Mouse (Mus musculus): ENCODE data around the gene Sdhb.

Sdhb gene

DNA sequence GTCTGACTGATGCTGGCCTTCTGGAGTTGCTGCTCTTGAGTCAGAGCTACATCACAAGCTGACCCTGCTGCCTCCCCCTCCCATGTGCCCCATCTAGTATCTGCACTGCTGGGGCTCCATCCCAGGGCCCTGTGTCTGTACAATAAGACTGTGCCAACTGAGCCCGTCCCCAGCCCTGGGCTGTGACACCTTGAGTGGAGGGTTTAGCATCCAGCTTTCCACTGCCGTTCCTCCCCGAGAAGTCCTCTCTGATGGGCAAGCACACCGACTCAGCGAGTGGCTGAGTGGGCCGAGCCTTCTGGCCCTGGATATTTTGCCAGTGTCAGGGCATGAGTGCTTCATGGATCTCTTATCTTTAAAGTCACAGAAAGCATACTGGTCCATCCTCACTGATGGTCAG, 13.4 kb downstream of the Sdhb start:
- no peak for ATAC-seq (ENCODE audit: insufficient number of reproducible peaks, low FRiP score, low TSS enrichment)

DNA sequence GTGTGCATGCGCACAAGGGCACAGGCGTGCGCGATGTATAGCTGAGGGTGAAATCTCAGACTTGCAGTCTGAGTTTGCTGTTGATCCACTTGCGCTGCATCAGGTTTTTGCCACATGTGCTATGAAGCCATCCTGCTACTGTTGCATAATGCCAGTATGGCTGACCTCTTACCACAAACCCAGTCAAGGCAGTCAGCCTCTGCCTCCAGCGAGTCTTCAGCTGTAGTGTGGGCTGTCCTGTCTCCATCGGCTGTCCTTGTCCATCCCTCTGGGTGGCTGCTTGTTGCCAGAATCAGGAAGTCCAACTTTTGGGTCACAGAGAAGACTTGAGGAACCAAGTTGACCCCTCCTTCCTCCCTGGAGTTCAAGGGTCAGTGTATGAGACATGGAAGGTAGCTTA, 14.4 kb downstream of the Sdhb start:
- ATAC-seq (ENCODE audit: insufficient number of reproducible peaks, low FRiP score, low TSS enrichment): no peak

DNA sequence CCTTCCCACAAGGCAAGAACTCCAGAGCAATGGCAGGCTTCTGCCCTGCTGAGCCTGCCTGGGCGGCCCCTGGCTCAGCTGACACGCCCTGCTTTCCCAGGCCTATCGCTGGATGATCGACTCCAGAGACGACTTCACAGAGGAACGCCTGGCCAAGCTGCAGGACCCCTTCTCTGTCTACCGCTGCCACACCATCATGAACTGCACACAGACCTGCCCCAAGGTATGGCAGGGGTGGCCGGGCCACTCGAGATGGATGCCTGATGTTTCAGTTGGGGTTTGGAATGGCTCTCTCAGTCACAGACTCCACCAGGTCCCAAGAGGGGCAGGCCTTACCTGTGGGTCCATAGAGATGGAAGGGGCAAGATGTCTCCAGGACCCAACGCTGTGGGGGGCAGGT, 16.3 kb downstream of the Sdhb start:
- ATAC-seq (ENCODE audit: insufficient number of reproducible peaks, low FRiP score, low TSS enrichment): no peak

DNA sequence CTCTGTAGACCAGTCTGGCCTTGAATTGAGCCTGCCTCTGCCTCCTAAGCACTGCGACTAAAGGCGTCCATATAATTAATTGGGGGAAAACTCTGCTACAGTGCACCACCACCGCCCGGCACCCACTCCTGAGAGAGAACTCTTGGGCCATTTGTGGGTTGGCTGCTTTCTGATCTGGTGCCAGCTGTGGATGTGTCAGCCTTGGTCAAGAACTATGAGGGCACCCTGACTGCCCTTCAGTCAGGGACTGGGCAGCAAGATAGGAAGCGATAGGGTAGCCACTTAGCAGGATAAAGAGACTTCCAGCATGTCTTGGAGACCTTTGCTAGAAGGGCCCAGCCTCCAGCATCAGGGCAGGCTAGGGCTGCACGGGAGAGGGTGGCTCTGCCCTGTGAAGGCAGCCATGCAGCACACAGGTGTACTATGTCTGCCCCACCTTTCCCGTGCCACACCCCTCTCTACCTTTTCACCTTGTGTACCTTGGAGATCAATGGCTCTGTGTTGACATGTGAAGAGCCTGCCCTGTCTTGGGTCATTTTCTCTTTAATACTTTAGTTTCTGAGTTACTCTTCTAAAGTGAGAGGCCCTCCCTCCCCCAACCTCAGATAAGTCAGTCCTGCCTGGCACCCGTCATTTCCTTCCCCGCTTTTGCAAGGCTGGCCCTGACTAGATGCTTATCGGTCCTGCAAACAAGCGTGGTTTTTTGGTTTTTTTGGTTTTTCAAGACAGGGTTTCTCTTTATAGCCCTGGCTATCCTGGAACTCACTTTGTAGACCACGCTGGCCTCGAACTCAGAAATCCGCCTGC, 17.1 kb downstream of the Sdhb start:
- ATAC-seq (ENCODE audit: insufficient number of reproducible peaks, low FRiP score, low TSS enrichment): no peak

DNA sequence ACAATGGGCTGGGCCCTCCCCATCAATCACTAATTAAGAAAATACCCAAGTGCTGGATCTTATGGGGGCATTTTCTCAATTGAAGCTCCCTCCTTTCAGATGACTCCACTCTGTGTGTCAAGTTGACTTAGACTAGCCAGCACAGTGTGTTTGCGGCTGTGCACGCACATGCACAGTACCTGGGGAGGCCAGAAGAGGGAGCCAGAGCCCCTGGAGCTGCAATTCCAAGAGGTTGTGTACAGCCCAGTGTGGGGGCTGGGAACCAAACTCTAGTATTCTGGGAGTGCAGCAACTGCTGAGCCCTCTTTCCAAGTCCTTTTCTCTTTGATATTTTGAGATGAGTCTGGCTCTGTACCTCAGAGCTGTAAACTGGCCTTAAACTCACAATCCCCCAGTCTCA, 20.6 kb downstream of the Sdhb start:
- no peak for ATAC-seq (ENCODE audit: insufficient number of reproducible peaks, low FRiP score, low TSS enrichment)

DNA sequence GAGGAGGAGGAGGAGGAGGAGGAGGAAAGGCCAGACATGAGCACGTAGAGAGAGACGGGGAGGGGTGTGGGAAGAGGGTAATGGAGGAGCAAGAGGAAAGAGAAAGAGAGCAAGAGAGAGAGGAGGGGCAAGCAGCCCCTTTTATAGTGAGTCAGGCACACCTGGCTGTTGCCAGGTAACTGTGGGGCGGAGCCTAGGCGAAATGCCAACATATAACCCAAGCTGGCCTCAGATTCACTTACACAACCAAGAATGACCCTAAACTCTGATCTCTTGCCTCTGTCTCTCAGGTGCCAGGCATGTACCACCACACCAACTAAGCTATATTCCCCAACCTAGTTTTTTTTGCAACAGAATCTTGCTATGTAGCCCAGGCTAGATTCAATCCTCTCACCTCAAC, 21.8 kb downstream of the Sdhb start:
- ATAC-seq (ENCODE audit: insufficient number of reproducible peaks, low FRiP score, low TSS enrichment): no peak

DNA sequence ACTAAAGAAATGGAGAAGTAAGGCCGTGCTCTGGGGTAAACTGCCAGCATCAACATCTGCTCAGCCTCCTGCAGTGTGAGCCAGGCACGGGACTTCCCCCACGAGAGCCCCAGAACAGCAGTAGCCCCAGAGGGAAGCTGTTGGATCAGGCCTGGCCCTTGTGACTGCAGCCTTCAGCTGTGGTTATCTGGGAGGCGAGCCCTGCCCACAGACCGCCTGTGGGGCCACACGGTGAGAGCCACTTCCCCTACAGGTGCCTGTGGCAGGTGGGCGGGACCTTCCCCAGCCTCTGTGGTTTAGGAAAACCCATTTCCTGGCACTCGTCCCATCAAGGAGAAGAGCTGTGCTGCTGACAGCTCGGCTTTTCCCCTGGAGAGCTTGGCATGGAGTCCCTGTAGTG, 22.4 kb downstream of the Sdhb start:
- no peak for ATAC-seq (ENCODE audit: insufficient number of reproducible peaks, low FRiP score, low TSS enrichment)

DNA sequence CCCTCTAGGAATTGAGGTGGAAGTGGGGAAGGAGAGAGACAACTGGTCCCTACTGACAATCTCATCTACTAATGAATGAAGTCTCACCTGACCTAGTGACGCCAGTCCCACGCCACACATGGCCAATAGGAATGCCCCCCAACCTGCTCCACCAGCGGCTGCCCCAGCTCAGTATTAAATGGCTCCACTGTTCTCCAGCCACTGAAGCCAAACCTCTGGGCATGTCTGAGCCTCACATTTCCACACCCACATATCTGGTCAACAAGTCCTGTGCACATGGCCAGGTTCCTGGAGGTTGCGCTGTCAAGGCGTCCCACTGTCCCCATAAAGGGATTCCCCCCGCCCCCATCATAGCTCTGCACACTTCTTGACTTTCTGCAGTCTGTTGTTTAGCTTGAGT, 23.5 kb downstream of the Sdhb start:
- no peak for ATAC-seq (ENCODE audit: insufficient number of reproducible peaks, low FRiP score, low TSS enrichment)

DNA sequence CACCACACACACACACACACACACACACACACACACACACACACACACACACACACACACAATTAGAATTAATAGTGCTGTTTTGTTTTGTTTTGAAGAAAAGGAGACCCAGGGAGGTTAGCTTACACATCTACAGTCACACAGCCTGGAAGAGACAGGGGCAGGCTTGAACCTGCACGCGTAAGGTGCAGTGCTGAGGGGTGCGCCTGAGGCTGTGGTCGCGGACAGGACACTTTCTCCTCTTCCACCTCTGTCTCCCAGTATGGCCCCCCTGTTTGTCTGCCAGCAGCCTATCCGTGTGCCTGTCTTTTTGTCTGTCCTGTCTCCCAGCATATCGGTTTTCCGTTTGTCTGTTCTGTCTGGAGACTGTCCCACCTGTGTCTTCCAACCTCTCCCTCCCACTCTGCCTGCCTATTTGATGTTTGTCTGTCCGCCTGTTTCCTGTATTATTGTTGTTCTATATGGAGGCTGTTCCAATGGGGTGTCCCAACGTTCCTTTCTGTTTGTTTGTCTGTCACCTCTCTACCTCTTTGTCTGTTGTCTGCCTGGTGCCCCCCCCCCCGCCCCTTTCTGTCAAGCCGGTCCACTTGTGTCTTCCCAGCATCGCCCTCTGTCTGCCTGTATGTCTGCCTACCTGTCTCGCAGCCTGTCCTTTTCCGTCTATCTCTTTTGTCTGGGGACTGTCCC, 25.2 kb downstream of the Sdhb start:
- ATAC-seq (ENCODE audit: insufficient number of reproducible peaks, low FRiP score, low TSS enrichment): no peak

DNA sequence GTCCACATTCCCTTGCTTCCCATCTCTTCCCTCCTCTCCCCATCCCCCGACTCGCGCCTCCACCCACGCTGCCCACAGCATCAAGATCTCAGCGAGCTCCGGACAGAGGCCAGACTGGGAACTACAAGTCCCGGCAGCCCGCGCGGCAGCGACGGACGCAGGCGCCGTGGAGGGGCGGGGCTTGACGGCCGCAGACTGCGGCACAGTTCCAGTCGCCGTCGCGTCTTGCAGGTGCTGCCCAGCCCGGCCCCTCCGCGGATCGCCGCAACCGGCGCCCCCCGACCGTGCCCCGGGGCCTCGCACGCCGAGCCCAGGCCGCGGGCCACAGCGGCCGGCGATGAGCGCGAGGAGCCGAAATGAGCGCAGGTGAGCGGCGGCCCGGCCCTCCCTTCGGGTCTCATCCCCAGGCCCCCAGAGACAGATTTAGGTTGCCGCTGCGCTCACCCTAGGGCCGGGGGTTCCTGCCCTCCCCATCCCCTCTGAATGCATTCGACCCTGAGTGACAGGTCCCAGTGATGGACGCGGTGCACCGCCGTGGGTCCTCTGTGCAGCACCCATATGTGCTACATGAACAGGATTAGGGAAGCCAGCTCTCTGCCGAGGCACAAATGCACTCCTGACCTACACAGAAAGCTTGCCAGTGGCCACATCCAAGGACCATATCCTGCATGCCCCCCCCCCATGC, 25.9 kb downstream of the Sdhb start, which contains the start of gene Atp13a2:
Atp13a2 (plus strand) TSS at position 163 of the 685 bp plus-strand sequence.
- ATAC-seq (ENCODE audit: insufficient number of reproducible peaks, low FRiP score, low TSS enrichment): peak; percentile 88

DNA sequence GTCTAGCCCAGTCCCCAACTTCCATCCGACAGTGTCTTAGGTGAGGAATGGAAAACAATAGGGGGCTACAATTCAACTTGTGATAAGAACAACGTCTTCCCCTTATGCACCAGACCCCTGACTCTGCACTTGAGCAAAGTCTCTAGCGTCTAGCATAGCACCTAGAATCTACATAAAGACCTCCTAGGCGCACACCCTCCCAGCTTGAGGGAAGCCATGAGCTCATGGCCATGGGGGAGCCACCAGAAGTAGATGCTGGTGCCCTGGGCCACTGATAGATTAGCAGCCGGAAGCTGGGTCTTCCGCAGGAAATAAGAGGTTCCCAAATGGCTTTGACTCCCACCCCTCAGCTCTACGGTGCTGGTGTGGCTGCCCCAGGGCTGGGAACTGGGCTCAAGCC, 26.5 kb downstream of the Sdhb start:
- ATAC-seq (ENCODE audit: insufficient number of reproducible peaks, low FRiP score, low TSS enrichment): no peak

DNA sequence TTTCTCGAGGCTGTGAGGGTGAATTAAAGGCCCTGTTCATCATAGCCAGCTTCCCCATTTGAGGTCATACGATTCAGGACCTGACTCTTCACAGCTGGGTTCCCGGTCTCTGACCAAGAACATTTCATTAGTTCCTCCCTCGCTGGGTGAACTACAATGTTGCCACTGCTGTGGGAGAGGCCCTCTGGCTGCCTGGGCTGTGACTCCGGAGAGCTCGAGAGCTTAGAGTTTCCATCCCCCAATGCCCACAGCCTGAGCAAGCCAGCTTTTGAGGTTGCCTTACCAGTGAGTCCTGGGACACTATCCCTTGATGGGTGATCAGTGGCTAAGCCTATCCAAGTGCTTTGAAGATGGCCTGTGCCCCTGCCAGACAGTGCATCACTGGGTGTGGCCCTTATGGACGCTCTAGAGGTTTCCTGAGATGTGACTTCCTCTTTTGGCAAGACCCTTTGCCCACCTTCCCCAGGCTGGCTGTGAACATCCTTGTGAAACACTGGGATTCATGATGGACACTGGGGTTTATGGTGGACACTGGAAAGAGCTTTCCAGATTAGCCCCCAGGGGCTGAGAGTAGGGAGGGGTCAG, 27.8 kb downstream of the Sdhb start:
- ATAC-seq (ENCODE audit: insufficient number of reproducible peaks, low FRiP score, low TSS enrichment): no peak

DNA sequence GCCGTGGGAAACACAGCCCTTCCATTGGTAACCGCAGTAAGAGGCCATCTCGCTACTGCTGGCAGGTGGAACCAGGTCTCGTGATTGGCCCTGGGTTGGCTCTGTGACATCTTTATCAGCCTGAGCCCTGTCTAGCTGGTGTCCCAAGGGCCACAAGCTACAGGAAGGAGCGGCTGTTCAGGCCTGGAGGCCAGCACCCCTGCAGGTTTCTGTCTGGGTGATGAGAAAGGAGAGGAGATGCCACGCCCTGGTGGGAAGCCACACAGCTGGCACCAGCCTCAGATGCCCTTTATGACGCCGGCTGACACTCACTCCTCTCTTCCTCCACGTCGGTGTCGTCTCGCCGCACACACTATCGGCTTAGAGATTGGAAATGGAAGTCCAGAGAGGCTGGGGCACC, 28.4 kb downstream of the Sdhb start:
- no peak for ATAC-seq (ENCODE audit: insufficient number of reproducible peaks, low FRiP score, low TSS enrichment)

DNA sequence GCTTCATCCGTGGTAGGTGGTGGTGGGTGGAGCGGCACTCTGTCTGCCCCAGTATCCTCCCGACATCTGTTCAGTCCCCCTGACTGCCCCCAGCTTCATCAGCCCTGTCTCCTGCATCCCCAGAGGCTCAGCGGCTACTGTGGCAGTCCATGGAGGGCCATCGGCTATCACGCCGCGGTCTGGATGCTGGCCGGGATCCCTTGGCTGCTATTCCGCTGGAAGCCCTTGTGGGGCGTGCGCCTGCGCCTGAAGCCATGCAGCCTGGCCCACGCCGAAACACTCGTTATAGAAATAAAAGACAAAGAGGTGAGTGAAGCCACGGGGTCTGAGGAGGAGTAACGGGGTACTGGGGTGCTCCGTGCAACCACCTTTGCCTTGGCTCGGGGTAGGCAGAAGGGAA, 31.2 kb downstream of the Sdhb start:
- ATAC-seq (ENCODE audit: insufficient number of reproducible peaks, low FRiP score, low TSS enrichment): no peak

DNA sequence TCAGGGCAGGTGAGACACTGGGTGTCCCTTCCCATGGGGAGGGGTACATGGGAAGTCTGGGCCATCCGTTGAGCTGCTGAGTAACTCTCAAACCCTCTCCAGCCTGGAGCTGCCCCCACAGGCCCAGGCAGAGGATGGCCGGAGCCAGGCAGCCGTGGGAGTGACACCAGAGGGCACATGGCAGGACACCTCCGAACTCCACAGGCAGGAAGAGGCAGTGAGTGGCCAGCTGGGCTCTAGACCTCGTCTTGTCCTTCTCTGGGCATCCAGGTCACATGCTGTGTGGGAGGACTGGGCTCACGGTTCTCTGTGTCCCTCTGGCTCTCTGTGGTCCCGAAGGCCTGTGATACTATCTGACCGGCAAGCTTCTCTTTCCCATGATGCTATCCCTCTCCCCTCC, 32.8 kb downstream of the Sdhb start:
- ATAC-seq (ENCODE audit: insufficient number of reproducible peaks, low FRiP score, low TSS enrichment): no peak

DNA sequence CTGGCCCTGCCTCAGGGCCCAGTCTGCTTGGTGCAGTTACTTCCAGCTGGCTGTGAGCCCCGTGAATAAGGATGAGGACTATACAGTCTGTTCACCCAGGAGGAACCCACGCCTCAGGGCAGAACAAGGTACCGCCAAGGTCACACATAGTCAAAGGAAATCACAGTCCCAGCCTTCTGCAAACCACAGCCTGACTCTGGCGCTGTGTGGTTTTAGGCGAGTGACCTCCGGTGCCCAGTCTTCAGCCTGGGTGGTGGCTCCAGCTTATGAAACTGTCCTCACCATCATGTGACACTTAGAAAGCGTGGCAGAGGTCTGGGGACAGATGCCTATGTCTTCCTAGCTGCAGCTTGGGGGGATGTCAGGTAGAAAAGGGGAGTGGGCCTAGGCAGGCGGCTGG, 34.8 kb downstream of the Sdhb start:
- no peak for ATAC-seq (ENCODE audit: insufficient number of reproducible peaks, low FRiP score, low TSS enrichment)

DNA sequence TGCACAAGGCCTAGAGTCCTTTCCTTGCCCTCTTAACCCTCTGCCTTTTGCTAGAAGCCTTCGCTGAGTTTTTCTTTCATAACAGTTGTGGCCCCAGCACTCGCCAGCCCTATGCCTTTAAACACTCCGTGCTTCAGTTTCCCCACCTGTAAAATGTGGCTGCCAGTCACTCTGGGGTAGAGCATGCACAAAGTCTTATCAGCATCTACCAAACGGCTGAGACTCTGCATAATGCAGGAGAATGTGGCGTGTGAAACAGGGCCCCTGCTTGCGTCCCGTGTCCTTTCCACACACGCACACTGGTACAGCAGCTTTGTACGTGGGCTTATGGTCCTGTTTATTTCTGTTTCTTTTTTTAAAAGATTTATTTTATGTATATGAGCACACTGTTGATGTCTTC, 35.8 kb downstream of the Sdhb start:
- ATAC-seq (ENCODE audit: insufficient number of reproducible peaks, low FRiP score, low TSS enrichment): no peak

DNA sequence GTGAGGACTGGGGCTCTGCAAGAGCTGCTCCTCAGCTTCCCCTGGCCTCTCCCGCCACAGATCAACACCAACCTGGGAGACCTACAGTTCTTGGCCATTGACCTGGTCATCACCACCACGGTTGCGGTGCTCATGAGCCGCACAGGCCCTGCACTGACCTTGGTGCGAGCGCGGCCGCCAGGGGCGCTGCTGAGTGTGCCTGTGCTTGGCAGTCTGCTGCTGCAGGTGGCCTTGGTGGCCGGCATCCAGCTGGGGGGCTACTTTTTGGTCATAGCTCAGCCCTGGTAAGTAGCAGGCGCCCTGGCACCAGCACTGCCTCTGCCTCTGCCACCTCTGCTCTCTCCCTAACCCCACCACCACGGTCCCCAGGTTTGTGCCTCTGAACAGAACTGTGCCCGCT, 45.0 kb downstream of the Sdhb start:
- no peak for ATAC-seq (ENCODE audit: insufficient number of reproducible peaks, low FRiP score, low TSS enrichment)

DNA sequence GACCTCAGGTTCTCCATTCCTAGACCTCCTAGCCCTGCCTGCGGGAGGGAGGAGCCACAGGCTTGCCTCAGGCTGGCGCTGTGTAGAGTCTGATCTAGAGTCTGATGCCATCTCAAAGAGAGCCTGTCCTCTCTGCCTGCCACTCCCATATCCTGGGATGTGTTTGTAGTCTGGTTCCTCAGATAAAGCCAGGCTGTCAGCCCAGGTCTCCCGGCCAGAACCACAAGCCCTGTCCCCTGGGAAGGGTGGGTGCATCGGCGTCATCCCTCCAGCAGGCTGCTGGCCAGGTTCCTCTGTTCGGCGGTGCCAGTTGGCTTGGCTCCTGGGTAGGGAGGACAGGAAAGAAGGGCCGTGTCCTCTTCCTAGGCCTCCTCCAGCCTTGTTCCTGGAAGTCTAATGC, 47.0 kb downstream of the Sdhb start:
- ATAC-seq (ENCODE audit: insufficient number of reproducible peaks, low FRiP score, low TSS enrichment): no peak

DNA sequence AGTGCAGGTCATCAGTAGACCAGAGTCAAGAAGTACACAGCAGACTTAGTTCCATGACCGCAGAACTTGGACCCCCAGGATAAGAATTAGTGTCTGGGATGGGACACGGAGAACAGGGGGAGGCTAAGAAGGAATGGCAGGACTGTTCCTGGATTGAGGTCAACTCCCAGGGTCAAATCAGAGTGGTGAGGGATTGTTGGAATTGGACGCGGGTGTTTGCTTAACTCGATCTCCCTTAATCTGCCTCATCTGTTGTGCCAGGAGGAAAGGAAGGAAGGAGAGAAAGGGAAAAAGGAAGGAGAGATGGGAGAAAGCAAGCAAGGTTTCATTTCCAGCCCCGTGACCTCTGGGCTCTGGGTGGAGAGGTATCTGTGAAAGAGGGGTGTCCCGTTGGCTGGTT, 49.1 kb downstream of the Sdhb start, which contains the start of gene Mfap2:
Mfap2 (plus strand) TSS at position 301 of the 400 bp plus-strand sequence.
- ATAC-seq (ENCODE audit: insufficient number of reproducible peaks, low FRiP score, low TSS enrichment): no peak

DNA sequence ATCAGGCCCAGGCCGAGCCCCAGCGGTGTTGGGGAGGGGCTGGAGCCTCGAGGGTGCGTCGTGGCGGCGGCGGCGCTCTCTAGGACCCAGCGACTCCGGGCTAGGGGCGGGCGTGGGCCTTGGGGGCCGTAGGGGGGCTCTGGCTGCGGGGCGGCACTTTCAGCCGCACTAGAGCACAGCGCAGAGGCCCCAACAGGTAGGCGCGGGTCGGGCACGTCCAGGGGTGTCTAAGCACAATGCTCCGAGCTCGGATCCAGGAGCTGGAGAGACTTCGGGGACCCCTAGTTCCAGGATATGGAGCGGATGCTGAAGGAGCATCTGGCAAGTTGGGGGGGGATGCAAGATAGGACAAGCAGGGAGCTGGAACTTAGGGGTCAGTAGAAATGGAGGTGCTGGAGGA, 49.5 kb downstream of the Sdhb start:
- ATAC-seq (ENCODE audit: insufficient number of reproducible peaks, low FRiP score, low TSS enrichment): no peak
